Mouse (Mus musculus): ENCODE measurements at regions not wholly inside any gene's neighbourhood (a gene's known extent, or its start where the extent isn't known, plus 50 kb on each side); places are given as distances from the start of the nearest gene placed in this dataset.
A peak's percentile ranks its signal among the peaks of the same experiment; 100 is the strongest.

DNA sequence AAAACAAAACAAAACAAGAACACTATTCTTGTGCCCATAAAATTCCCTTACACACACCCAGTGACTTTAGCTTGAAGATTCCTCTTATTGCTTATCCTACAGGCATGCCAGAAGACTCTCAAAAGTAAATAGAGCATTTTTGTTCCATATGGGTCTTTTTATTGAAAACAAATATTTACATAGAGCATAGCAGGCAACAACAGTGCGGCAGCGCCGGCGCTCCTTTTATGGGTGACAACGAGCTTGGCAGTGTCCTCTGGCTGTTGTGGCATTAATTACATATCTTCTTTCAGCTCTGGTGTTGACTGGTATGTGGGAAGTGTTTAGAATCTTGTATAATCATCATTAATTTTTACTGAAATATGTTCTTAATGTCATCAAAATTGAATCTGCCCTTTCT is 242.2 kb upstream of the Fbxl7 start:
- DNase-seq (ENCODE audit: low read depth), result peak; percentile 34
- TF ChIP-seq CTCF (IDR thresholded peaks at IDR 0.05; ENCODE audit: borderline replicate concordance, extremely low read depth, insufficient read depth, insufficient read length) (no peak), POLR2A (IDR thresholded peaks at IDR 0.05; ENCODE audit: borderline replicate concordance, extremely low read depth, insufficient read depth, insufficient read length, poor library complexity, severe bottlenecking) (no peak)

- TF ChIP-seq POLR2A (IDR thresholded peaks at IDR 0.05; ENCODE audit: borderline replicate concordance, extremely low read depth, insufficient read depth, insufficient read length, poor library complexity, severe bottlenecking) (no peak), CTCF (IDR thresholded peaks at IDR 0.05; ENCODE audit: borderline replicate concordance, extremely low read depth, insufficient read depth, insufficient read length) (no peak)
- peak; percentile 83 for DNase-seq (ENCODE audit: low read depth)
Observed at GRCm38 (mm10) chr15:27145860-27146259, 250.5 kb upstream of the Fbxl7 start.

GRCm38 (mm10) chr15:27160986-27161385 is 265.6 kb upstream of the Fbxl7 start:
- TF ChIP-seq CTCF (IDR thresholded peaks at IDR 0.05; ENCODE audit: borderline replicate concordance, extremely low read depth, insufficient read depth, insufficient read length), result no peak
- TF ChIP-seq POLR2A (IDR thresholded peaks at IDR 0.05; ENCODE audit: borderline replicate concordance, extremely low read depth, insufficient read depth, insufficient read length, poor library complexity, severe bottlenecking), result no peak
- DNase-seq (ENCODE audit: low read depth), result no peak

- no peak for DNase-seq (ENCODE audit: low read depth)
Observed at GRCm38 (mm10) chr15:27167484-27167883, 272.1 kb upstream of the Fbxl7 start.

DNA sequence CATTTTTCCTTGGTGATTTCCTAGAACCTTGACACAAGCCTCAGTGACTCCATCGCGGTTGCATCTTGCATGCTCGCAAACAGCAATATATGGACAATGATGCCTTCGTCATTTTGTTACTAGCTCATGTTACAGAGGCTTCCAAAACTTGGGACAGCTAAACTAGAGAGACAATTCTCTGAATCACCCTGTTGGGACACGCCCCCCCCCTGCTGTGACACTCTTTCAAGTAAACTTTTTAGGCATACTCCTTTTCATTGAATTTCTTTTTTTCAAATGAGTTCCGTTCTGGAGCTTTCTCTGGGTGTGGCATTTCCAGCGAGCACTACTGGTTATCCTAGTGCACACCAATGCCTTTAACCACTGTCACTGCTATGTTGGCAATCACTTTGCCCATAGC is 274.5 kb upstream of the Fbxl7 start:
- DNase-seq (ENCODE audit: low read depth), result no peak

More at GRCm38 (mm10) chr15:27167484-27167883, 272.1 kb upstream of the Fbxl7 start:
- no peak for TF ChIP-seq CTCF (IDR thresholded peaks at IDR 0.05; ENCODE audit: borderline replicate concordance, extremely low read depth, insufficient read depth, insufficient read length)
- TF ChIP-seq POLR2A (IDR thresholded peaks at IDR 0.05; ENCODE audit: borderline replicate concordance, extremely low read depth, insufficient read depth, insufficient read length, poor library complexity, severe bottlenecking), result no peak

GRCm38 (mm10) chr15:27173506-27173905 is 278.1 kb upstream of the Fbxl7 start:
- peak; percentile 79 for DNase-seq (ENCODE audit: low read depth)
- TF ChIP-seq POLR2A (IDR thresholded peaks at IDR 0.05; ENCODE audit: borderline replicate concordance, extremely low read depth, insufficient read depth, insufficient read length, poor library complexity, severe bottlenecking) (no peak), CTCF (IDR thresholded peaks at IDR 0.05; ENCODE audit: borderline replicate concordance, extremely low read depth, insufficient read depth, insufficient read length) (no peak)

More for the DNA sequence above, 274.5 kb upstream of the Fbxl7 start:
- no peak for TF ChIP-seq CTCF (IDR thresholded peaks at IDR 0.05; ENCODE audit: borderline replicate concordance, extremely low read depth, insufficient read depth, insufficient read length)
- no peak for TF ChIP-seq POLR2A (IDR thresholded peaks at IDR 0.05; ENCODE audit: borderline replicate concordance, extremely low read depth, insufficient read depth, insufficient read length, poor library complexity, severe bottlenecking)

GRCm38 (mm10) chr15:27178084-27178935 is 282.9 kb upstream of the Fbxl7 start:
- no peak for TF ChIP-seq CTCF (IDR thresholded peaks at IDR 0.05; ENCODE audit: borderline replicate concordance, extremely low read depth, insufficient read depth, insufficient read length)
- TF ChIP-seq POLR2A (IDR thresholded peaks at IDR 0.05; ENCODE audit: borderline replicate concordance, extremely low read depth, insufficient read depth, insufficient read length, poor library complexity, severe bottlenecking), result no peak
- DNase-seq (ENCODE audit: low read depth), result peak; percentile 62

DNA sequence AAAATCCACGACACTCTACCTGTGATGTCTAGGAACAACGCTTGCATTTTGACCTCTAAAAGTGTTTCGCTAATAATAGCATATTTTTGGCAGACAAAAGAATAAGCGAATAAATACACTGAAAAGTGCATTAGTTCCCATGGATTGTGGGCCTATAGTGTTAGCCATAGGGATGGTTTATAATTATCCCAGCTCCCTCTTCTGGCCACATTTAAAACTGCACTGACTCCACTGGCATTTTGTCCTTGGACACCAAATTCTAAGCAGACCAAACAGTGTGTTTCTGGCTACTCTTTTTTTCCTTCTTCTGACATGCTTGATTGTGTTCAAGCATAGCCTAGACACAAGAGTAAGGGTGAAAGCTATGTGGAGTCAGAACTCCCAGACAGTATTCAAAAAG is 276.8 kb upstream of the Ank start:
- DNase-seq (ENCODE audit: low read depth), result peak; percentile 77
- peak; percentile 73; the same call in 1 of the 2 replicates for TF ChIP-seq CTCF (IDR thresholded peaks at IDR 0.05; ENCODE audit: borderline replicate concordance, extremely low read depth, insufficient read depth, insufficient read length)
- TF ChIP-seq POLR2A (IDR thresholded peaks at IDR 0.05; ENCODE audit: borderline replicate concordance, extremely low read depth, insufficient read depth, insufficient read length, poor library complexity, severe bottlenecking), result no peak

GRCm38 (mm10) chr15:27201513-27201912 is 265.0 kb upstream of the Ank start:
- TF ChIP-seq POLR2A (IDR thresholded peaks at IDR 0.05; ENCODE audit: borderline replicate concordance, extremely low read depth, insufficient read depth, insufficient read length, poor library complexity, severe bottlenecking) (no peak), CTCF (IDR thresholded peaks at IDR 0.05; ENCODE audit: borderline replicate concordance, extremely low read depth, insufficient read depth, insufficient read length) (no peak)
- DNase-seq (ENCODE audit: low read depth), result no peak

- TF ChIP-seq POLR2A (IDR thresholded peaks at IDR 0.05; ENCODE audit: borderline replicate concordance, extremely low read depth, insufficient read depth, insufficient read length, poor library complexity, severe bottlenecking), result no peak
- no peak for TF ChIP-seq CTCF (IDR thresholded peaks at IDR 0.05; ENCODE audit: borderline replicate concordance, extremely low read depth, insufficient read depth, insufficient read length)
- DNase-seq (ENCODE audit: low read depth), result peak; percentile 65
Observed at GRCm38 (mm10) chr15:27204888-27205287, 261.6 kb upstream of the Ank start.

GRCm38 (mm10) chr15:27207446-27207845 is 259.0 kb upstream of the Ank start:
- peak; percentile 41 for DNase-seq (ENCODE audit: low read depth)
- TF ChIP-seq POLR2A (IDR thresholded peaks at IDR 0.05; ENCODE audit: borderline replicate concordance, extremely low read depth, insufficient read depth, insufficient read length, poor library complexity, severe bottlenecking) (no peak), CTCF (IDR thresholded peaks at IDR 0.05; ENCODE audit: borderline replicate concordance, extremely low read depth, insufficient read depth, insufficient read length) (no peak)

DNA sequence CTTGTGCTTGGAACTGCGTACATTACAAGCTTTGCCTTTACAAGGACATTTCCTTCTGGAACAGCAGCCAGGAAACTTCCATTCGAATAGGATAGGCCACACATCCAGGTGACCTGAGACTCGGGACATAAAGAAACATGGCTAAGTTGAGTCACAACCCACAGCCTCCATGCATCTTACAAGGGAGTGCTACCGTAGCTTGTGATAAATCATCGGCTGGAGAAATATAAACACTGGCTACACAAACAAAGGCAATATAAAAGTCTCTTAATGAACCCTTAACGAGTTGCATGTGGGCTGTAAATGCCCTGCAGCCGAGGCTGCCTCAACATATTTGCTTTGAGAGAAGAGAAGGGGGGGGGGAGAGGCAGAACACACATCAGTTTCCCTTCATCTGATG is 250.1 kb upstream of the Ank start:
- no peak for TF ChIP-seq POLR2A (IDR thresholded peaks at IDR 0.05; ENCODE audit: borderline replicate concordance, extremely low read depth, insufficient read depth, insufficient read length, poor library complexity, severe bottlenecking)
- no peak for TF ChIP-seq CTCF (IDR thresholded peaks at IDR 0.05; ENCODE audit: borderline replicate concordance, extremely low read depth, insufficient read depth, insufficient read length)
- no peak for DNase-seq (ENCODE audit: low read depth)
